Mouse (Mus musculus) liver, embryonic 14.5 days (tissue): ENCODE measurements around the gene Anks4b.

ENCODE experiments used
- CTCF ChIP-seq: IDR thresholded peaks from 2 replicates; pipeline ENCODE4 v1.5.1; 2016; ENCODE audit warnings: antibody characterized with exemption, low read depth, control low read depth
- EP300 ChIP-seq: IDR thresholded peaks from 2 replicates; pipeline ENCODE4 v1.6.1; 2016; ENCODE audit warnings: antibody characterized with exemption, low read depth

- TF ChIP-seq EP300 (no peak), CTCF (no peak)
These were observed 16.7 kb upstream of the Anks4b start for GRCm38 (mm10) chr7:120156841-120157409.
